Mouse (Mus musculus): Measurements from ENCODE around the gene Asprv1. TPM values are rescaled to one million over a fixed set of nuclear protein-coding genes. Genes with fewer than 3 reads are reported as not detected.

Gene Asprv1
- total and polyA plus RNA-seq, 2 experiments from 2014 or later = 1.2 to 4.2 TPM

GRCm38 (mm10) chr6:86584296-86585015 is 43.5 kb upstream of the Asprv1 start:
- Histone ChIP-seq H3K9me3 (ENCODE audit: low read length) (no peaks in the 10 kb centered on the region), H3K27me3 (ENCODE audit: insufficient read depth, low read length) (no peaks in the 10 kb centered on the region), H3K36me3 (ENCODE audit: insufficient read depth, low read length) (no peaks in the 10 kb centered on the region), H3K4me2 (ENCODE audit: low read depth, low read length, poor library complexity, severe bottlenecking) (peak overlapping the region; percentile 66), H3K4me3 (ENCODE audit: low read depth, low read length) (peak overlapping the region; percentile 30), H3K4me1 (ENCODE audit: insufficient read depth, low read length) (peaks cover 10% of the 10 kb centered on the region), H3K9ac (replicated peaks; ENCODE audit: low read length, poor library complexity, severe bottlenecking) (peak overlapping the region; percentile 56), H3K27ac (ENCODE audit: low read depth, low read length) (peak overlapping the region; percentile 95)
- ATAC-seq (ENCODE audit: low FRiP score) (peak; percentile 81), DNase-seq (ENCODE audit: low spot score) (peak; percentile 81)
- 17% methylated on average over 14 of the region's 14 CpGs for WGBS
- TF ChIP-seq CTCF (IDR thresholded peaks at IDR 0.05) = no peak

- Histone ChIP-seq H3K4me2 (ENCODE audit: low read depth, low read length, poor library complexity, severe bottlenecking) (peak overlapping the region; percentile 66), H3K9ac (replicated peaks; ENCODE audit: low read length, poor library complexity, severe bottlenecking) (peak overlapping the region; percentile 56), H3K27me3 (ENCODE audit: insufficient read depth, low read length) (no peaks in the 10 kb centered on the region), H3K36me3 (ENCODE audit: insufficient read depth, low read length) (no peaks in the 10 kb centered on the region), H3K9me3 (ENCODE audit: low read length) (no peaks in the 10 kb centered on the region), H3K27ac (ENCODE audit: low read depth, low read length) (peak overlapping the region; percentile 95), H3K4me3 (ENCODE audit: low read depth, low read length) (peak overlapping the region; percentile 30), H3K4me1 (ENCODE audit: insufficient read depth, low read length) (peaks cover 10% of the 10 kb centered on the region)
- peak; percentile 2; the same call in 1 of the 2 replicates for TF ChIP-seq CTCF (IDR thresholded peaks at IDR 0.05)
- under 1% methylated on average over 16 of the region's 16 CpGs for WGBS
- DNase-seq (ENCODE audit: low spot score) (peak; percentile 95), ATAC-seq (ENCODE audit: low FRiP score) (peak; percentile 93)
Observed at GRCm38 (mm10) chr6:86585070-86585600, 42.8 kb upstream of the Asprv1 start.

- Histone ChIP-seq H3K9ac (replicated peaks; ENCODE audit: low read length, poor library complexity, severe bottlenecking) (no peak overlapping the region), H3K4me2 (ENCODE audit: low read depth, low read length, poor library complexity, severe bottlenecking) (no peak overlapping the region), H3K27ac (ENCODE audit: low read depth, low read length) (peak overlapping the region; percentile 95; the same call in 1 of the 2 replicates), H3K36me3 (ENCODE audit: insufficient read depth, low read length) (no peaks in the 10 kb centered on the region), H3K27me3 (ENCODE audit: insufficient read depth, low read length) (no peaks in the 10 kb centered on the region), H3K9me3 (ENCODE audit: low read length) (no peaks in the 10 kb centered on the region), H3K4me1 (ENCODE audit: insufficient read depth, low read length) (peaks cover 10% of the 10 kb centered on the region), H3K4me3 (ENCODE audit: low read depth, low read length) (no peak overlapping the region)
- TF ChIP-seq CTCF (IDR thresholded peaks at IDR 0.05) = no peak
- DNase-seq (ENCODE audit: low spot score) = no peak
- ATAC-seq (ENCODE audit: low FRiP score) = no peak
- WGBS = 61% methylated on average over 5 of the region's 5 CpGs
Observed at GRCm38 (mm10) chr6:86586070-86586469, 41.9 kb upstream of the Asprv1 start.

GRCm38 (mm10) chr6:86588429-86588828 is 39.5 kb upstream of the Asprv1 start:
- no peak for DNase-seq (ENCODE audit: low spot score)

GRCm38 (mm10) chr6:86593146-86593897 is 34.6 kb upstream of the Asprv1 start:
- DNase-seq (ENCODE audit: low spot score) (no peak), ATAC-seq (ENCODE audit: low FRiP score) (no peak)
- 0 out of 2 replicates have a peak, but pooled peaks have one; percentile 14 for TF ChIP-seq CTCF (IDR thresholded peaks at IDR 0.05)
- no peaks in the 10 kb centered on the region for H3K36me3 ChIP-seq (ENCODE audit: insufficient read depth, low read length)
- H3K27me3 ChIP-seq (ENCODE audit: insufficient read depth, low read length) = no peaks in the 10 kb centered on the region
- no peak overlapping the region for H3K9ac ChIP-seq (replicated peaks; ENCODE audit: low read length, poor library complexity, severe bottlenecking)
- no peak overlapping the region for H3K4me2 ChIP-seq (ENCODE audit: low read depth, low read length, poor library complexity, severe bottlenecking)
- 89% methylated on average over 10 of the region's 10 CpGs for WGBS
- H3K27ac ChIP-seq (ENCODE audit: low read depth, low read length) = no peak overlapping the region
- no peaks in the 10 kb centered on the region for H3K4me1 ChIP-seq (ENCODE audit: insufficient read depth, low read length)
- no peak overlapping the region for H3K4me3 ChIP-seq (ENCODE audit: low read depth, low read length)
- H3K9me3 ChIP-seq (ENCODE audit: low read length) = no peaks in the 10 kb centered on the region

More at GRCm38 (mm10) chr6:86588429-86588828, 39.5 kb upstream of the Asprv1 start:
- no peaks in the 10 kb centered on the region for H3K27me3 ChIP-seq (ENCODE audit: insufficient read depth, low read length)
- no peak overlapping the region for H3K9ac ChIP-seq (replicated peaks; ENCODE audit: low read length, poor library complexity, severe bottlenecking)
- no peak overlapping the region for H3K4me2 ChIP-seq (ENCODE audit: low read depth, low read length, poor library complexity, severe bottlenecking)
- H3K9me3 ChIP-seq (ENCODE audit: low read length) = no peaks in the 10 kb centered on the region
- TF ChIP-seq CTCF (IDR thresholded peaks at IDR 0.05) = no peak
- ATAC-seq (ENCODE audit: low FRiP score) = no peak
- no peaks in the 10 kb centered on the region for H3K36me3 ChIP-seq (ENCODE audit: insufficient read depth, low read length)
- 77% methylated on average over 6 of the region's 7 CpGs for WGBS
- no peak overlapping the region for H3K4me3 ChIP-seq (ENCODE audit: low read depth, low read length)
- H3K4me1 ChIP-seq (ENCODE audit: insufficient read depth, low read length) = peaks cover 10% of the 10 kb centered on the region
- no peak overlapping the region for H3K27ac ChIP-seq (ENCODE audit: low read depth, low read length)

Measured in midbrain, postnatal 0 days (tissue).